Mouse (Mus musculus): ENCODE measurements at regions not wholly inside any gene's neighbourhood (a gene's known extent, or its start where the extent isn't known, plus 50 kb on each side); places are given as distances from the start of the nearest gene placed in this dataset.
"Not testable (repeated sequence)": the region's sequence is repeated elsewhere in the genome, so short reads cannot be mapped to it uniquely, and the experiment has no call there.

DNA sequence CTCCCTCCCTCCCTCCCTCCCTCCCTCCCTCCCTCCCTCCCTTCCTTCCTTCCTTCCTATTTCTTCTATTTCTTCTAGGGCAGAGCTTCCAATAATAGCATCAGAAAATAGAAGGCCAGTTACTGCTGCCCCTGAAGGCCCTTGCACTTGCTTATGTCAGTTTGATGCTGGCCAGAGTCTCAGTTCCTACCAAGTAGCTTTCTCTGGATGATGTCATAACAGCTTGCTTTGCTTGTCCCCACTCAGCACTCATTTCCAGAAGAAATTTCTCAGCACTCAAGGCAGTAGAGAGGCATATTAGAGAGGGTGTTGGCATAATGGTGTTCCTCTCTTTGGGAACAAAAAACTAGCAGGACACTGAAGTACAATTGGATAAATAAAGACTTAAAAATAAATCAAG, 811.6 kb upstream of the 4930444P10Rik start:
- Histone ChIP-seq H3K4me2 (ENCODE audit: low read depth) (no peak overlapping the region), H3K27ac (ENCODE audit: low read depth, low read length) (no peak overlapping the region), H3K27me3 (ENCODE audit: control insufficient read depth, insufficient read depth, low read length) (no peaks in the 10 kb centered on the region), H3K9me3 (ENCODE audit: control insufficient read depth, low read length) (no peaks in the 10 kb centered on the region), H3K4me3 (ENCODE audit: low read depth, low read length) (no peak overlapping the region), H3K9ac (ENCODE audit: low read length) (no peak overlapping the region), H3K4me1 (ENCODE audit: control insufficient read depth, insufficient read depth, low read length) (no peaks in the 10 kb centered on the region), H3K36me3 (ENCODE audit: control insufficient read depth, insufficient read depth, low read length) (no peaks in the 10 kb centered on the region)
- DNase-seq (ENCODE audit: low spot score) (no peak), ATAC-seq (ENCODE audit: insufficient read depth, low FRiP score, low TSS enrichment) (no peak)

GRCm38 (mm10) chr1:16868383-16868782, 775.3 kb upstream of the 4930444P10Rik start:
- H3K4me1 ChIP-seq (ENCODE audit: control insufficient read depth, insufficient read depth, low read length); H3K36me3 ChIP-seq (ENCODE audit: control insufficient read depth, insufficient read depth, low read length); H3K4me3 ChIP-seq (ENCODE audit: low read depth, low read length); H3K9ac ChIP-seq (ENCODE audit: low read length); DNase-seq (ENCODE audit: low spot score); H3K9me3 ChIP-seq (ENCODE audit: control insufficient read depth, low read length); H3K27me3 ChIP-seq (ENCODE audit: control insufficient read depth, insufficient read depth, low read length); ATAC-seq (ENCODE audit: insufficient read depth, low FRiP score, low TSS enrichment); H3K27ac ChIP-seq (ENCODE audit: low read depth, low read length); H3K4me2 ChIP-seq (ENCODE audit: low read depth): not testable (repeated sequence)
- 80% methylated on average over 3 of the region's 3 CpGs for WGBS

- H3K9ac ChIP-seq (ENCODE audit: low read length); H3K9me3 ChIP-seq (ENCODE audit: control insufficient read depth, low read length); H3K4me3 ChIP-seq (ENCODE audit: low read depth, low read length); H3K4me1 ChIP-seq (ENCODE audit: control insufficient read depth, insufficient read depth, low read length); ATAC-seq (ENCODE audit: insufficient read depth, low FRiP score, low TSS enrichment); DNase-seq (ENCODE audit: low spot score); H3K27ac ChIP-seq (ENCODE audit: low read depth, low read length); H3K36me3 ChIP-seq (ENCODE audit: control insufficient read depth, insufficient read depth, low read length); H3K4me2 ChIP-seq (ENCODE audit: low read depth); H3K27me3 ChIP-seq (ENCODE audit: control insufficient read depth, insufficient read depth, low read length): not testable (repeated sequence)
- 88% methylated on average over 6 of the region's 6 CpGs for WGBS
Measured at GRCm38 (mm10) chr1:16867086-16867835, 774.1 kb upstream of the 4930444P10Rik start.

DNA sequence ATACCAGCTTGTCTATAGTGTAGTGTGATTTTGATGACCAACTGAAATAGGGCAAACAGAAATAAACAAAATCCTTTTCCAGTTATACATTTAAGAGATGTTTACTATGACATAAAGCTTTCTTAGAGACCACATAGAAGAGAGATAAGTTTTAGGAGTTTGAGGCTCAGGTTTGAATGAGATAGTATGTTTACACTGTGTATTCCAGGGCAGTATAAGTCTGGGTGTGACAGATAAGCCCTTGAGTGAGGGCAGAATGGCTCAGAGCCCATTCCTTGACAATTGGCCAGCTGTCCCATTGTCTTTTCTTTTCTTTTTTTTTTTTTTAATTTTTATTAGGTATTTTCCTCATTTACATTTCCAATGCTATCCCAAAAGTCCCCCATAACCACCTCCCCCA, 744.0 kb upstream of the 4930444P10Rik start:
- Histone ChIP-seq H3K4me3 (ENCODE audit: low read depth, low read length) (no peak overlapping the region), H3K9me3 (ENCODE audit: control insufficient read depth, low read length) (no peaks in the 10 kb centered on the region), H3K9ac (ENCODE audit: low read length) (no peak overlapping the region), H3K36me3 (ENCODE audit: control insufficient read depth, insufficient read depth, low read length) (no peaks in the 10 kb centered on the region), H3K4me1 (ENCODE audit: control insufficient read depth, insufficient read depth, low read length) (no peaks in the 10 kb centered on the region), H3K27me3 (ENCODE audit: control insufficient read depth, insufficient read depth, low read length) (no peaks in the 10 kb centered on the region), H3K27ac (ENCODE audit: low read depth, low read length) (no peak overlapping the region), H3K4me2 (ENCODE audit: low read depth) (no peak overlapping the region)
- no peak for ATAC-seq (ENCODE audit: insufficient read depth, low FRiP score, low TSS enrichment)
- no peak for DNase-seq (ENCODE audit: low spot score)

DNA sequence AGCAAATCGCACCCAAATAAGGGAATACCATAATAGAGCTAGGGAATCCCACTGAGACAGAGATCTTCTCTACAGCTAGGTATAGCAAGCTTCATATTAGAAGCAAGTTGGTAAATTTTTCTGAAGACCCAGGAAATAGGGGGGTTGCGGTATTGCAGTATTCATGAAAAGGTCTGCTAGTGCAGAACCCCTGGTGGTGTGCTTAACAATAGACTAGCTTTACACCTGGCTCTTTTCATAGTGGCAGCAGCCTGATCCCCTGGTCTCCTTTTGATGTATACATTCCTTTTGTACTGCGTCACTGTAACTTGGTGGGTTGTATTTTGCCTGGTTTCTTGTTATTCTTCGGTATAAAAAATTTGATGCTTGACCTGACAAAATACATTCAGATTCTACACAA, 731.6 kb upstream of the 4930444P10Rik start:
- not testable (repeated sequence) for H3K4me3 ChIP-seq (ENCODE audit: low read depth, low read length); H3K27me3 ChIP-seq (ENCODE audit: control insufficient read depth, insufficient read depth, low read length); H3K9me3 ChIP-seq (ENCODE audit: control insufficient read depth, low read length); H3K4me2 ChIP-seq (ENCODE audit: low read depth); H3K36me3 ChIP-seq (ENCODE audit: control insufficient read depth, insufficient read depth, low read length); ATAC-seq (ENCODE audit: insufficient read depth, low FRiP score, low TSS enrichment); H3K27ac ChIP-seq (ENCODE audit: low read depth, low read length); DNase-seq (ENCODE audit: low spot score); H3K9ac ChIP-seq (ENCODE audit: low read length); H3K4me1 ChIP-seq (ENCODE audit: control insufficient read depth, insufficient read depth, low read length)
- WGBS: 77% methylated on average over 4 of the region's 4 CpGs

GRCm38 (mm10) chr1:16824057-16824456, 730.9 kb upstream of the 4930444P10Rik start:
- H3K9me3 ChIP-seq (ENCODE audit: control insufficient read depth, low read length): no peaks in the 10 kb centered on the region
- DNase-seq (ENCODE audit: low spot score) (no peak), ATAC-seq (ENCODE audit: insufficient read depth, low FRiP score, low TSS enrichment) (no peak)
- H3K36me3 ChIP-seq (ENCODE audit: control insufficient read depth, insufficient read depth, low read length): no peaks in the 10 kb centered on the region
- H3K9ac ChIP-seq (ENCODE audit: low read length): no peak overlapping the region
- no peaks in the 10 kb centered on the region for H3K4me1 ChIP-seq (ENCODE audit: control insufficient read depth, insufficient read depth, low read length)
- H3K4me2 ChIP-seq (ENCODE audit: low read depth): no peak overlapping the region
- no peak overlapping the region for H3K4me3 ChIP-seq (ENCODE audit: low read depth, low read length)
- H3K27me3 ChIP-seq (ENCODE audit: control insufficient read depth, insufficient read depth, low read length): no peaks in the 10 kb centered on the region
- H3K27ac ChIP-seq (ENCODE audit: low read depth, low read length): no peak overlapping the region
- 68% methylated on average over 3 of the region's 3 CpGs for WGBS

DNA sequence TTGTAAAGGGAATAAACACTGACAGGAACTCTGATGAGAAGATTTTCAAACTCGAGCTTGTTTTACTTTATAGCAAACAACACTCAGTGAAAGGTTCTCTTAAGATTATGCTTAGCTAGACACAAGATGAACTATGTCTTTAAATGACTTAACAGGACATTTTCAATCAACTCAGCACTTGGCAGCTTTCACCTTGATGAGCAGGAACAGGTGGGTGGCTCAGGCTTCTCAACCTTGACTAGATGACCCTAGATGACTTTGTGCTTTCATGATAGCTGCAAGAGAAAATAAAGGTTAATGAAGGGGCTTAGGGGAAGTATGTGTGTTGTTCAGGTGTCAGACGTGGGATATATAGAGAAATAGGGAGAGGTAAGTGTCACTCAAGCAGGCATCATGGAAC, 728.1 kb upstream of the 4930444P10Rik start:
- Histone ChIP-seq H3K27ac (ENCODE audit: low read depth, low read length) (no peak overlapping the region), H3K36me3 (ENCODE audit: control insufficient read depth, insufficient read depth, low read length) (no peaks in the 10 kb centered on the region), H3K4me1 (ENCODE audit: control insufficient read depth, insufficient read depth, low read length) (no peaks in the 10 kb centered on the region), H3K9ac (ENCODE audit: low read length) (no peak overlapping the region), H3K9me3 (ENCODE audit: control insufficient read depth, low read length) (no peaks in the 10 kb centered on the region), H3K4me2 (ENCODE audit: low read depth) (no peak overlapping the region), H3K4me3 (ENCODE audit: low read depth, low read length) (no peak overlapping the region), H3K27me3 (ENCODE audit: control insufficient read depth, insufficient read depth, low read length) (no peaks in the 10 kb centered on the region)
- DNase-seq (ENCODE audit: low spot score): no peak
- 79% methylated on average over 2 of the region's 2 CpGs for WGBS
- no peak for ATAC-seq (ENCODE audit: insufficient read depth, low FRiP score, low TSS enrichment)

DNA sequence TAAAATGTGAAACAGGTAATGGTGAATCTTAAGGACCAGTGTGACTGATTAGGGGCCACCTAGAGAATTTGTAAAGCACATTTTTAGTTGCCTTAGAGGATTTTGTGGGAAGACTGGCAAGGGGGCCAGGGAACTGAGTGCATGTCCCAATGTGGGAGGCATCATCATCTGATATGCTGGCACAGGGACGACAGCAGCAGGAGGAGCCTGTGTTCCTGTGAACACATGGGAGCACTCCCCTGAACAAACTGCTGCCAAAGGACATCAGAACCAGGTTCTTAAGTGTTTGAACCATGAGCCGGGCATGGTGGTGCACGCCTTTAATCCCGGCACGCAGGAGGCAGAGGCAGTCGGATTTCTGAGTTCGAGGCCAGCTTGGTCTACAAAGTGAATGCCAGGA, 723.4 kb upstream of the 4930444P10Rik start:
- Histone ChIP-seq H3K9me3 (ENCODE audit: control insufficient read depth, low read length) (no peaks in the 10 kb centered on the region), H3K4me2 (ENCODE audit: low read depth) (no peak overlapping the region), H3K4me1 (ENCODE audit: control insufficient read depth, insufficient read depth, low read length) (no peaks in the 10 kb centered on the region), H3K27me3 (ENCODE audit: control insufficient read depth, insufficient read depth, low read length) (no peaks in the 10 kb centered on the region), H3K4me3 (ENCODE audit: low read depth, low read length) (no peak overlapping the region), H3K9ac (ENCODE audit: low read length) (no peak overlapping the region), H3K36me3 (ENCODE audit: control insufficient read depth, insufficient read depth, low read length) (no peaks in the 10 kb centered on the region), H3K27ac (ENCODE audit: low read depth, low read length) (no peak overlapping the region)
- DNase-seq (ENCODE audit: low spot score) (no peak), ATAC-seq (ENCODE audit: insufficient read depth, low FRiP score, low TSS enrichment) (no peak)
- WGBS: 92% methylated on average over 7 of the region's 7 CpGs

DNA sequence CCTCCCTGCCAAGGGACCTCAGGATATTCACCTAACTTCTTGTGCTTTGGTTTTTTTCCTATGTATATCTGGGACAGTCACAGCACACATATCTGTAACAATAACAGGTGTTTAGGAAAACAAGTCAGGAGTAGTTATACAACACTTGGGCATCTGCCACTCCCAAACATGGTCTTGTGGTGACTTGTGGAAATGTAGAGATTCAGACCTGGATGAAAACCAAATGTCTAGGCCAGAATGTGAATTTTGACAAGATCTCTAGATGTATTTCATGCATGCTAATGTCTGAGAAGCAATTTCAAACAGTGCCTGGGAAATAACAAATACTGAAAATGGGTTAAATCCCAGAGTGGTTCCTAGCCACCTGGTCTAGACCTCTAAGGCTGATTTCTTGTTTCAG, 722.6 kb upstream of the 4930444P10Rik start:
- Histone ChIP-seq H3K9ac (ENCODE audit: low read length) (no peak overlapping the region), H3K4me1 (ENCODE audit: control insufficient read depth, insufficient read depth, low read length) (no peaks in the 10 kb centered on the region), H3K27me3 (ENCODE audit: control insufficient read depth, insufficient read depth, low read length) (no peaks in the 10 kb centered on the region), H3K4me3 (ENCODE audit: low read depth, low read length) (no peak overlapping the region), H3K4me2 (ENCODE audit: low read depth) (no peak overlapping the region), H3K9me3 (ENCODE audit: control insufficient read depth, low read length) (no peaks in the 10 kb centered on the region), H3K36me3 (ENCODE audit: control insufficient read depth, insufficient read depth, low read length) (no peaks in the 10 kb centered on the region), H3K27ac (ENCODE audit: low read depth, low read length) (no peak overlapping the region)
- ATAC-seq (ENCODE audit: insufficient read depth, low FRiP score, low TSS enrichment) (no peak), DNase-seq (ENCODE audit: low spot score) (no peak)
